Mouse (Mus musculus) neural tube, embryonic 14.5 days (tissue): ENCODE measurements around the gene Slc4a3. TPM values are rescaled to one million over a fixed set of nuclear protein-coding genes. Genes with fewer than 3 reads are reported as not detected.

Source experiments
- ATAC-seq: fragments of 200-750 bp; cut with Nextera tagmentation; 2 replicates; pipeline ENCODE4 v1.8.0; 2017; ENCODE audit warnings: low read depth, mild to moderate bottlenecking, moderate TSS enrichment, moderate library complexity
- H3K27ac ChIP-seq: fragments of 300-500 bp; sonication (generic); 2 replicates; pipeline ENCODE4 v1.5.1; 2014; ENCODE audit warnings: low read depth, mild to moderate bottlenecking, control low read depth, low read length, moderate library complexity, mixed read lengths
- H3K27me3 ChIP-seq: fragments of 300-500 bp; sonication (generic); 2 replicates; pipeline ENCODE4 v1.6.1; 2014; ENCODE audit warnings: low read length; ENCODE audit not compliant: control insufficient read depth, insufficient read depth
- H3K36me3 ChIP-seq: fragments of 300-500 bp; sonication (generic); 2 replicates; pipeline ENCODE4 v1.6.1; 2014; ENCODE audit warnings: low read length, mixed read lengths; ENCODE audit not compliant: control insufficient read depth, insufficient read depth
- H3K4me1 ChIP-seq: fragments of 300-500 bp; sonication (generic); 2 replicates; pipeline ENCODE4 v1.6.1; 2014; ENCODE audit warnings: low read length; ENCODE audit not compliant: control insufficient read depth, insufficient read depth
- H3K4me2 ChIP-seq: fragments of 300-500 bp; sonication (generic); 2 replicates; pipeline ENCODE4 v1.6.1; 2014; ENCODE audit warnings: mild to moderate bottlenecking, low read depth, low read length, control low read depth
- H3K4me3 ChIP-seq: fragments of 300-500 bp; sonication (generic); 2 replicates; pipeline ENCODE4 v1.5.1; 2014; ENCODE audit warnings: low read depth, low read length, control low read depth, mixed read lengths
- H3K9ac ChIP-seq: fragments of 300-500 bp; sonication (generic); replicated peaks from 2 replicates; pipeline ENCODE4 v1.6.1; 2014; ENCODE audit warnings: low read depth, mild to moderate bottlenecking, control low read depth, low read length, mixed read lengths
- H3K9me3 ChIP-seq: fragments of 300-500 bp; sonication (generic); 2 replicates; pipeline ENCODE4 v1.6.1; 2016; ENCODE audit warnings: low read length; ENCODE audit not compliant: control insufficient read depth
- WGBS: fragments of 180-500 bp; shearing (Covaris S2); extraction: QIAGEN DNeasy Blood & Tissue Kit; methylation state at CpG from one replicate; pipeline ENCODE4 v1.1.7; 2014; 5-methylcytosine and 5-hydroxymethylcytosine counted together
- polyA plus RNA-seq: library from polyadenylated mRNA; unstranded; fragments of >200 nt; fragmentation: Nextera tagmentation; extraction: Ambion mirVana; gene quantifications from 2 replicates; pipeline ENCODE4 v1.2.1, GENCODE M21; 2014

Slc4a3 gene
- polyA plus RNA-seq, 1 experiment from 2014 or later: 39.9 TPM

GRCm38 (mm10) chr1:75538597-75539190, 7.4 kb upstream of the Slc4a3 start:
- Histone ChIP-seq H3K4me2 (no peak overlapping the region), H3K27me3 (no peaks in the 10 kb centered on the region), H3K27ac (no peak overlapping the region), H3K4me3 (no peak overlapping the region), H3K4me1 (no peaks in the 10 kb centered on the region), H3K9ac (no peak overlapping the region), H3K9me3 (no peaks in the 10 kb centered on the region), H3K36me3 (peaks cover 5% of the 10 kb centered on the region; the same call in 1 of the 2 replicates)
- WGBS: 73% methylated on average over 9 of the region's 9 CpGs
- ATAC-seq: no peak

DNA sequence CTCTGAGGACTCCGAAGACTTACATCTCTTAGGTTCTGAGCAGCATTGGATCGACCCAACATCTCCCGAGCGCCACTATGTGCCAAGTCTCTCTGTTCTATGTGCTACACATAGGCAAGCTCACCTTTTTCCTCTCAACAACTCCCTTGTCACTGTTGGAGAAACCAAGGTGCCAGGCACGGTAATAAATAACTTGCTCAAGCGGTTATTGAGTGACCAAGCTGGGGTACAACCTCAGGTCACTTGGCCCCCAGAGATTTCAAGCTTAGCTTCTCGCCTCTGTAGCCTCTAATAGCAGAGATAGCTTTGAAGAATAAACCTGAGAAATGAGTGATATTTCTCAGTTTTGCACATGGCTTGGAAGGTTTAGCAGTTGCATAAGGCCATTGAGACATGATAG, 4.6 kb upstream of the Slc4a3 start:
- Histone ChIP-seq H3K9ac (no peak overlapping the region), H3K27ac (no peak overlapping the region), H3K4me2 (no peak overlapping the region), H3K36me3 (no peaks in the 10 kb centered on the region), H3K27me3 (no peaks in the 10 kb centered on the region), H3K4me3 (no peak overlapping the region), H3K4me1 (peaks cover 4% of the 10 kb centered on the region; the same call in 1 of the 2 replicates), H3K9me3 (no peaks in the 10 kb centered on the region)
- 92% methylated on average over 7 of the region's 7 CpGs for WGBS
- ATAC-seq: no peak

DNA sequence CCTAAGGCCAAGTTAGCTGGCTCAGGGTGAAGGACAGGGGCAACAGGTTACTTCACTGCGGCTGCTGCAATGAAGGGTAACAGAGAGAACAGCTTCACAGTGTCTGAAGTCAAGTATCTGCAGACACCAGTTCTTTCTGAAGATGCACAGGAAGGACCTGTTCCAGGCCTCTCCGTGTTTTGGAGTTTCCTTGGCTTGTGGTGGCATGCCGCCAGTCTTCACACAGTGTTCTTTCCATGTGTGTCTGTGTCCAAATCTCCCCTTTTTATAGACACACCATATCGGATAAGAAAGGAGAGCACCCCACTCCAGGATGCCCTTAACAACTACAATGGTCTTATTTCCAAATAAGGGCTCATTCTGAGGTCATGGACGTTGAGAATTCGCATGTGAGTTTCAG, 1.7 kb upstream of the Slc4a3 start:
- Histone ChIP-seq H3K4me2 (no peak overlapping the region), H3K9ac (no peak overlapping the region), H3K27me3 (no peaks in the 10 kb centered on the region), H3K9me3 (no peaks in the 10 kb centered on the region), H3K4me3 (no peak overlapping the region), H3K36me3 (0 out of 2 replicates have a peak, but pooled peaks cover 4% of the 10 kb centered on the region), H3K4me1 (peaks cover 8% of the 10 kb centered on the region), H3K27ac (no peak overlapping the region)
- ATAC-seq: no peak
- WGBS: 91% methylated on average over 6 of the region's 6 CpGs

- no peaks in the 10 kb centered on the region for H3K9me3 ChIP-seq
- peaks cover 21% of the 10 kb centered on the region for H3K36me3 ChIP-seq
- ATAC-seq: no peak
- peak overlapping the region; percentile 83 for H3K4me2 ChIP-seq
- no peak overlapping the region for H3K9ac ChIP-seq
- H3K27me3 ChIP-seq: no peaks in the 10 kb centered on the region
- H3K4me3 ChIP-seq: peak overlapping the region; percentile 70; the same call in 1 of the 2 replicates
- H3K27ac ChIP-seq: no peak overlapping the region
- peaks cover 8% of the 10 kb centered on the region for H3K4me1 ChIP-seq
- WGBS: 96% methylated on average over 13 of the region's 13 CpGs
These were observed 1.3 kb downstream of the Slc4a3 start for GRCm38 (mm10) chr1:75547351-75547750.

- Histone ChIP-seq H3K27me3 (no peaks in the 10 kb centered on the region), H3K36me3 (peaks cover 28% of the 10 kb centered on the region), H3K4me1 (peaks cover 8% of the 10 kb centered on the region), H3K9me3 (no peaks in the 10 kb centered on the region), H3K9ac (no peak overlapping the region), H3K4me2 (no peak overlapping the region), H3K4me3 (no peak overlapping the region), H3K27ac (no peak overlapping the region)
- ATAC-seq: no peak
- WGBS: 97% methylated on average over 3 of the region's 3 CpGs
These were observed 2.0 kb downstream of the Slc4a3 start for GRCm38 (mm10) chr1:75548083-75548482.

DNA sequence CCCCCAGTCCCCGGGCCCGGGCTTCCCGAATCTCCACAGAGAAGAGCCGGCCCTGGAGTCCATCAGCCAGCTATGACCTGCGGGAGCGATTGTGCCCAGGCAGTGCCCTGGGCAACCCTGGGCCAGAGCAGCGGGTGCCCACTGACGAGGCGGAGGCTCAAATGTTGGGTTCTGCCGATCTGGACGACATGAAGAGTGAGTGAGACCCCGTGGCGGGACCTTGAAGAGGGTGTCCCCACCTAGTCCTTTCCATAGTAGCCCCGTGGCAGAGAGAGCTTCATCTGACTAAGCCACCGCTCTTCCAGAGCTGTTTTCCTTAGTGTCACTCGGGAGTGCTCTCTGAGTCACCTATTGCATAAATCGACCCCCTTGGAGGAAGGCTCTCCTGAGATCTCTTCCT, 2.8 kb downstream of the Slc4a3 start:
- no peak overlapping the region for H3K4me3 ChIP-seq
- ATAC-seq: no peak
- WGBS: 92% methylated on average over 17 of the region's 17 CpGs
- H3K27ac ChIP-seq: no peak overlapping the region
- H3K27me3 ChIP-seq: no peaks in the 10 kb centered on the region
- peaks cover 34% of the 10 kb centered on the region for H3K36me3 ChIP-seq
- H3K4me2 ChIP-seq: no peak overlapping the region
- H3K4me1 ChIP-seq: peaks cover 8% of the 10 kb centered on the region
- H3K9ac ChIP-seq: no peak overlapping the region
- H3K9me3 ChIP-seq: no peaks in the 10 kb centered on the region

- no peaks in the 10 kb centered on the region for H3K9me3 ChIP-seq
- no peak overlapping the region for H3K27ac ChIP-seq
- peaks cover 34% of the 10 kb centered on the region for H3K36me3 ChIP-seq
- H3K27me3 ChIP-seq: no peaks in the 10 kb centered on the region
- H3K9ac ChIP-seq: no peak overlapping the region
- no peak for ATAC-seq
- H3K4me3 ChIP-seq: no peak overlapping the region
- 86% methylated on average over 17 of the region's 17 CpGs for WGBS
- H3K4me1 ChIP-seq: peaks cover 8% of the 10 kb centered on the region
- H3K4me2 ChIP-seq: no peak overlapping the region
These were observed 3.5 kb downstream of the Slc4a3 start for GRCm38 (mm10) chr1:75549289-75550279.

DNA sequence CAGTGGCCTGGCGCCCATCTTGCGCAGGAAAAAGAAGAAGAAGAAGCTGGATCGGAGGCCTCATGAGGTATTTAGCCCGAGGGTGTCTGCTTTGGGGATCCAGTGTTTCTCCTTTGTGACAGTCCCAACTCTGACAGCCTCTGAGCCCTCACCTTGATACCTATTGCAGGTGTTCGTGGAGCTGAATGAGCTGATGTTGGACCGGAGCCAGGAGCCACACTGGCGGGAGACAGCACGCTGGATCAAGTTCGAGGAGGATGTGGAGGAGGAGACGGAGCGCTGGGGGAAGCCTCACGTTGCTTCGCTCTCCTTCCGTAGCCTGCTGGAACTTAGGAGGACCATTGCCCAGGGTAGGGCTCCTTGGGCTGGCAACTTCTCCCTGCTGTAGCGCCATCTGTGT, 4.5 kb downstream of the Slc4a3 start:
- peaks cover 8% of the 10 kb centered on the region for H3K4me1 ChIP-seq
- ATAC-seq: no peak
- H3K9ac ChIP-seq: no peak overlapping the region
- WGBS: 87% methylated on average over 15 of the region's 15 CpGs
- H3K36me3 ChIP-seq: peaks cover 39% of the 10 kb centered on the region
- no peak overlapping the region for H3K4me2 ChIP-seq
- H3K9me3 ChIP-seq: no peaks in the 10 kb centered on the region
- no peak overlapping the region for H3K4me3 ChIP-seq
- H3K27me3 ChIP-seq: no peaks in the 10 kb centered on the region
- H3K27ac ChIP-seq: no peak overlapping the region

DNA sequence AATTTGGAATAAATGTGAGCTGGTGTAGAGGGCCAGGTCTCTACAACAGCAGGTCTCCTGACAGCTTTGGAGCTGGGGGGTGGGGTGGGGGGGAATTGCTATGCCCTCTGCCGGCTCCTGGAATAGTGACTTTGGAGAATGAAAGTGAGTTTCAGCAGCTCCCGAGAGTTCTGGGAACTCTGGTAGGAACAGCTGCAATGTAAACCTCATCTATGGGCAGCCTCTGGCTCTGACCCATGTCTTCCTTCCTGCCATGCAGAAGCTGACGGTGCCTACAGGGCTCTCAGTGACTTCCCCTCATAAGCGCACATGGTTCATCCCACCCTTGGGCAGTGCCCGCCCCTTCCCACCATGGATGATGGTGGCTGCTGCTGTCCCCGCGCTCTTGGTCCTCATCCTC, 9.6 kb downstream of the Slc4a3 start:
- Histone ChIP-seq H3K9ac (no peak overlapping the region), H3K27me3 (no peaks in the 10 kb centered on the region), H3K9me3 (no peaks in the 10 kb centered on the region), H3K4me2 (no peak overlapping the region), H3K36me3 (peaks cover 45% of the 10 kb centered on the region), H3K4me3 (no peak overlapping the region), H3K27ac (no peak overlapping the region), H3K4me1 (peaks cover 6% of the 10 kb centered on the region; the same call in 1 of the 2 replicates)
- 89% methylated on average over 7 of the region's 7 CpGs for WGBS
- no peak for ATAC-seq
